Mouse (Mus musculus): ENCODE measurements around the gene March6.

- TF ChIP-seq CTCF (IDR thresholded peaks at IDR 0.05; ENCODE audit: borderline replicate concordance, control insufficient read depth, extremely low read depth, insufficient read depth, low read length, poor library complexity), result no peak
- TF ChIP-seq POLR2A (IDR thresholded peaks at IDR 0.05; ENCODE audit: control insufficient read depth, extremely low read depth, insufficient read depth, low read length, poor library complexity), result no peak
Measured at GRCm38 (mm10) chr15:31494310-31494709, 36.5 kb downstream of the March6 start.
